Mouse (Mus musculus) testis, adult 2 months (tissue): ENCODE measurements around the gene Olfr1230. TPM values are rescaled to one million over a fixed set of nuclear protein-coding genes. Genes with fewer than 3 reads are reported as not detected.

ENCODE experiments used
- H3K27ac ChIP-seq: fragments of 200-500 bp; 2 replicates; pipeline ENCODE4 v1.5.1; 2012; ENCODE audit warnings: low read depth, low read length; ENCODE audit not compliant: control insufficient read depth, insufficient read depth
- H3K27me3 ChIP-seq: fragments of 200-500 bp; 2 replicates; pipeline ENCODE4 v1.6.1; 2012; ENCODE audit warnings: mild to moderate bottlenecking, low read length, moderate library complexity; ENCODE audit not compliant: control insufficient read depth, insufficient read depth
- H3K36me3 ChIP-seq: fragments of 200-500 bp; 2 replicates; pipeline ENCODE4 v1.6.1; 2012; ENCODE audit warnings: mild to moderate bottlenecking, low read length; ENCODE audit not compliant: control insufficient read depth, insufficient read depth
- H3K4me1 ChIP-seq: fragments of 200-500 bp; 2 replicates; pipeline ENCODE4 v1.6.1; 2012; ENCODE audit warnings: low read length; ENCODE audit not compliant: control insufficient read depth, insufficient read depth
- H3K4me3 ChIP-seq: fragments of 200-500 bp; 2 replicates; pipeline ENCODE4 v1.5.1; 2012; ENCODE audit warnings: low read depth, mild to moderate bottlenecking, low read length, moderate library complexity, mixed read lengths; ENCODE audit not compliant: control insufficient read depth
- CTCF ChIP-seq: fragments of 200-500 bp; IDR thresholded peaks from 2 replicates; pipeline ENCODE4 v1.5.1; 2012; ENCODE audit warnings: low read depth, mild to moderate bottlenecking, inconsistent platforms, low read length, moderate library complexity; ENCODE audit not compliant: control insufficient read depth, insufficient read depth, insufficient replicate concordance
- POLR2A ChIP-seq: fragments of 200-500 bp; IDR thresholded peaks from 2 replicates; pipeline ENCODE4 v1.6.1; 2012; ENCODE audit warnings: low read depth, mild to moderate bottlenecking, inconsistent platforms, low read length, moderate library complexity; ENCODE audit not compliant: control insufficient read depth
- polyA plus RNA-seq: library from polyadenylated mRNA; depleted of rRNA; stranded (reverse); fragments of >200 nt; gene quantifications from 2 replicates; pipeline ENCODE4 v1.2.3, GENCODE M21; 2012; rRNA removed

The Olfr1230 gene
- polyA plus RNA-seq = not detected in 2 replicates

DNA sequence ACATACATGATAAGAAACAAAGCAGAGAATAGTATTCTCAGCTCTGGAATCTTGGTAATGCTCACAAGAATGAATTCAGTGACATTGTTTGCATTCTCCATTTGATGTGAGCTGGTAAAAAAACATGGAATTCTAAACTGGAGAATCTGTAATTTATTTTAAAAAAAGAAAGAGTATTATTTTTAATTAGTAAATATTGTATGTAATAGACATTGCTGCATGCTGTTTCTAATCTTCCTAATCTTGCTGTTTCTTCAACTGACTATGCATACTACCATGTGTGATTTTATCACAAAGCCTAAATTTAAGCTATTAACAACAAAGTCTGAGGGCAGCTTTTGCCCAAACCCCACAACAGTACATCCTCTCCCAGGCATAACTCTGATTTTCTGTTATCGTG, at the start of gene Olfr1230:
Gene Olfr1230 (minus strand): TSS at position 101 of the 400 bp plus-strand sequence.
- H3K27ac ChIP-seq = no peak within 1 kb of the TSS
- no peak within 1 kb of the TSS for H3K4me3 ChIP-seq
- H3K36me3 ChIP-seq = no peaks in the 10 kb centered on the region
- H3K4me1 ChIP-seq = no peaks in the 10 kb centered on the region
- H3K27me3 ChIP-seq = no peaks in the 10 kb centered on the region
- TF ChIP-seq POLR2A = no peak
- TF ChIP-seq CTCF = no peak

DNA sequence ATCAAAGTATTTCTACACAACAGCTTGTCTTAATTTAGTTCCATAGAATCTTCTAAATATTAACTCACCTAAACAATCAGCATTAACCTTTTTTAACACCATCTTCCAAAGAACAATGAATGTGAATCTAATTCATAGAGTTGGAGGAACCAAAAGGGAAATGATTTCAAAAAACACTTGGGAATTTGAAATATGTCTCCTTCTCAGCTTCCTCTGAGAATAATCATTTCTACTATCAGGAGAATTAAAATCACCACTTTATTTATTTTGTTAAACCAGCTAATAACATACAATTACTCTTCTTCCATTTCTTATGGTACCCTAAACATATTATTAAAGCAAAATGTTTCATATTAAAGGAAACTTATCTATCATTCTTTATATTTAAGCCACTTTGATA, 45.2 kb upstream of the Olfr1230 start, which contains the start of gene Olfr1233:
Gene Olfr1233 (minus strand): TSS at position 101 of the 400 bp plus-strand sequence.
- no peak within 1 kb of the TSS for H3K4me3 ChIP-seq
- H3K27me3 ChIP-seq = no peaks in the 10 kb centered on the region
- no peak within 1 kb of the TSS for H3K27ac ChIP-seq
- no peaks in the 10 kb centered on the region for H3K4me1 ChIP-seq
- TF ChIP-seq CTCF (no peak), POLR2A (no peak)
- H3K36me3 ChIP-seq = no peaks in the 10 kb centered on the region

DNA sequence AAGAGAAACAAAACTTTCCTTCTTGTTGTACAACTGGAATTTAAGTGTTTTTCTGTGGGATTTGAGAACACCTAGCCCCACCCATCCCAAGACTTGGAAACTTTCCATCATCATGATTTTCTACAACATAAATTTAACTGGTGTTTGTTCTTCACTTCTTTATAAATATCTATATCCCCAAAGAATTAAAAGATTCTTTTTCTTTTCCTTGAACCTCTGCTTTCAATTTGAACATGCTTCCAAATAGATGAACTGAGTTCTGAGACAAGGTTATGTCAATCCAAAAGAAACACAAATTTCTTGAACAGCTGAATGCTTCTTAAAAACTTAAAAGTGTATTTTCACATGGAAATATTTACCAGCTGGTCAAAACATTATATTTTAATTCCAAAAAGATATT, 32.5 kb upstream of the Olfr1230 start, which contains the start of gene Olfr1232:
Gene Olfr1232 (minus strand): TSS at position 101 of the 400 bp plus-strand sequence.
- TF ChIP-seq POLR2A (no peak), CTCF (no peak)
- H3K27ac ChIP-seq = no peak within 1 kb of the TSS
- no peak within 1 kb of the TSS for H3K4me3 ChIP-seq
- H3K4me1 ChIP-seq = no peaks in the 10 kb centered on the region
- no peaks in the 10 kb centered on the region for H3K36me3 ChIP-seq
- H3K27me3 ChIP-seq = no peaks in the 10 kb centered on the region

DNA sequence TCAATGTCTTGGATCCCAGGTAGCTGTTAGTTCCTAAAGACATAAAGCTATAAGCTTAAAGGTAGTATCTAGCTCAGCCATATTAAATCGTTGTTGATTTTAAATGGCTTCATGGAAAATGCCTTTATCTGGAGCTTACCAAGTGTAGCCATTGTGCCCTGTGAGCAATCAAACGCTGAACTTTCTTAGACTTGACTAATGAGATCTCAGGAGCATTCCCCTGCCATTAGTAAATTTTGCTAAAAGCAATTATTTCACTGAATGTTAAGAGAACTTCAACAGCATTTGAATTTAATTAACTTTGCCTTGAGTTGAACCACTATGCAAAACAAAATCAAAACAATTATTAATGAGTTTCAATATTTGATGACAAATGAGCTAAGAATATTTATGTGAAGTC, 9.9 kb upstream of the Olfr1230 start, which contains the start of gene Olfr1231:
Gene Olfr1231 (minus strand): TSS at position 101 of the 400 bp plus-strand sequence.
- Histone ChIP-seq H3K27ac (no peak within 1 kb of the TSS), H3K4me1 (no peaks in the 10 kb centered on the region), H3K27me3 (no peaks in the 10 kb centered on the region), H3K4me3 (no peak within 1 kb of the TSS), H3K36me3 (no peaks in the 10 kb centered on the region)
- no peak for TF ChIP-seq POLR2A
- no peak for TF ChIP-seq CTCF

DNA sequence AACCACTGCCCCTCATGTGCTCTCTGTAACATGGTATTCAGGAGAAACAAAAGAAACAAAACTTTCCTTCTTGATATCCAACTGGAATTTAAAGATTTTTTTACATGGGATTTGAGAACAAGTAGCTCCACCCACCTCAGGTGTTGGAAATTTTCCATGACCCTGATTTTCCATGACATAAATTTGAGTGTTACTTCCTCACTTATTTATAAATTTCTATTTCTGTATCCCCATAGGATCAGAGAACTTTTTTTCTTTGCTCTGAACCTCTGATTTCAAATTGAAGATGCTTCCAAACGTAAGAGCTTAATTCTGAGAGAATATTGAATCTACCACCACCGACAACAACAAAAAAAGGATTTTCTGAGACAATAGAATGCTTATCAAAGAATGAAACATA, 9.2 kb downstream of the Olfr1230 start, which contains the start of gene Olfr1229:
Gene Olfr1229 (minus strand): TSS at position 101 of the 400 bp plus-strand sequence.
- Histone ChIP-seq H3K4me1 (no peaks in the 10 kb centered on the region), H3K27ac (no peak within 1 kb of the TSS), H3K27me3 (no peaks in the 10 kb centered on the region), H3K36me3 (no peaks in the 10 kb centered on the region), H3K4me3 (no peak within 1 kb of the TSS)
- TF ChIP-seq POLR2A = no peak
- no peak for TF ChIP-seq CTCF

DNA sequence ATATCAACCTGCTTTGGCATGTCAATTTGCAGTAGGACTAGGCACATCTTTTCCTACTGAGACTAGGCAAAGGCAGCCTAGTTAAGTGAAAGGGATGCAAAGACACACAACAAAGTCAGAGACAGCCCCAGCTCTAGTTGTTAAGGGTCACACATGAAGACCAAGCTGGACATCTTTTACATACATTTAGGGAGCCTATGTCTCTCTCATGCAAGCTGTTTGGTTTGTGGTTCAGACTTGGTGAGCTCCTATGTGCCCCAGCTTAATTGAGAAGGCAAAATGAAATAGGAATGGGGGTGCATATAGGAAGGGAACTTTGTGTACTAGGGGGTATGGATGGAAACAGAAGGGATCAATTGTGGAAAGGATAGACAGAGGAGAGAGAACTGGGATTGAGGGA, 43.1 kb downstream of the Olfr1230 start, which contains the start of gene Olfr1228:
Gene Olfr1228 (minus strand): TSS at position 101 of the 400 bp plus-strand sequence.
- no peaks in the 10 kb centered on the region for H3K4me1 ChIP-seq
- no peaks in the 10 kb centered on the region for H3K27me3 ChIP-seq
- no peak within 1 kb of the TSS for H3K4me3 ChIP-seq
- TF ChIP-seq POLR2A (no peak), CTCF (no peak)
- H3K36me3 ChIP-seq = no peaks in the 10 kb centered on the region
- H3K27ac ChIP-seq = no peak within 1 kb of the TSS

Other genes with a start within 250 kb of the Olfr1230 start
- gene Olfr1218, start 236.1 kb downstream of the Olfr1230 start, polyA plus RNA-seq = not detected in 2 replicates
- not detected in 2 replicates for gene Olfr1219, start 213.8 kb downstream of the Olfr1230 start, polyA plus RNA-seq
- not detected in 2 replicates for gene Olfr1220, start 190.4 kb downstream of the Olfr1230 start, polyA plus RNA-seq
- not detected in 2 replicates for gene Olfr1221, start 180.0 kb downstream of the Olfr1230 start, polyA plus RNA-seq
- gene Olfr1222, start 164.2 kb downstream of the Olfr1230 start, polyA plus RNA-seq = not detected in 2 replicates
- not detected in 2 replicates for gene Olfr1223, start 145.7 kb downstream of the Olfr1230 start, polyA plus RNA-seq
- not detected in 2 replicates for gene Olfr1224-ps1, start 133.2 kb downstream of the Olfr1230 start, polyA plus RNA-seq
- not detected in 2 replicates for gene Olfr1225, start 122.6 kb downstream of the Olfr1230 start, polyA plus RNA-seq
- not detected in 2 replicates for gene Olfr1226, start 97.2 kb downstream of the Olfr1230 start, polyA plus RNA-seq
- gene Olfr1228, start 43.2 kb downstream of the Olfr1230 start, polyA plus RNA-seq = not detected in 2 replicates
- not detected in 2 replicates for gene Olfr1229, start 9.3 kb downstream of the Olfr1230 start, polyA plus RNA-seq
- not detected in 2 replicates for gene Olfr1231, start 9.8 kb upstream of the Olfr1230 start, polyA plus RNA-seq
- gene Olfr1232, start 32.4 kb upstream of the Olfr1230 start, polyA plus RNA-seq = not detected in 2 replicates
- gene Olfr1233, start 45.1 kb upstream of the Olfr1230 start, polyA plus RNA-seq = 0.14 TPM in 1 of 2 replicates, not detected in the other
- not detected in 2 replicates for gene Olfr1234, start 67.6 kb upstream of the Olfr1230 start, polyA plus RNA-seq
- gene Olfr1238, start 112.4 kb upstream of the Olfr1230 start, polyA plus RNA-seq = not detected in 2 replicates
- gene Olfr1239, start 123.1 kb upstream of the Olfr1230 start, polyA plus RNA-seq = not detected in 2 replicates
- gene Olfr1240, start 145.7 kb upstream of the Olfr1230 start, polyA plus RNA-seq = not detected in 2 replicates
- gene Olfr1241, start 189.9 kb upstream of the Olfr1230 start, polyA plus RNA-seq = not detected in 2 replicates
- gene Olfr1242, start 201.1 kb upstream of the Olfr1230 start, polyA plus RNA-seq = not detected in 2 replicates
- not detected in 2 replicates for gene Olfr1243, start 234.2 kb upstream of the Olfr1230 start, polyA plus RNA-seq